Mouse (Mus musculus) urinary bladder, postnatal 4 days (tissue): ENCODE measurements around the gene Ccdc194.

ENCODE experiments used
- DNase-seq, 2 experiments: peaks; one replicate each; pipeline ENCODE4 v3.0.0; 2021 to 2022; ENCODE audit warnings: low spot score in 2 of 2

Ccdc194 gene

GRCm38 (mm10) chr8:71511644-71512043 lies 13.9 kb downstream of the Ccdc194 start, which contains the start of gene Plvap:
Gene Plvap, minus strand, starts transcription at chr8:71511752.
- no peak for DNase-seq

- DNase-seq = no peak
Measured at GRCm38 (mm10) chr8:71509316-71509715, 16.2 kb downstream of the Ccdc194 start.

GRCm38 (mm10) chr8:71507589-71508104 lies 17.9 kb downstream of the Ccdc194 start:
- DNase-seq = peak; percentile 61 to 74

GRCm38 (mm10) chr8:71505979-71506378 lies 19.5 kb downstream of the Ccdc194 start:
- DNase-seq = no peak

- DNase-seq = no peak
Measured at GRCm38 (mm10) chr8:71505326-71505725, 20.2 kb downstream of the Ccdc194 start.

- no peak for DNase-seq
Measured at GRCm38 (mm10) chr8:71504349-71504748, 21.2 kb downstream of the Ccdc194 start.

GRCm38 (mm10) chr8:71498816-71499690 lies 26.5 kb downstream of the Ccdc194 start:
- no peak for DNase-seq

GRCm38 (mm10) chr8:71497881-71498501 lies 27.5 kb downstream of the Ccdc194 start:
- no peak for DNase-seq

GRCm38 (mm10) chr8:71497077-71497645 lies 28.4 kb downstream of the Ccdc194 start:
- DNase-seq = no peak

GRCm38 (mm10) chr8:71496481-71496880 lies 29.0 kb downstream of the Ccdc194 start:
- DNase-seq = peak; percentile 78 to 89

GRCm38 (mm10) chr8:71495811-71496210 lies 29.7 kb downstream of the Ccdc194 start:
- DNase-seq = no peak

- peak; percentile 75 to 89 for DNase-seq
Measured at GRCm38 (mm10) chr8:71495039-71495438, 30.5 kb downstream of the Ccdc194 start.

- DNase-seq = peak; percentile 84
Measured at GRCm38 (mm10) chr8:71488454-71488853, 37.1 kb downstream of the Ccdc194 start.

GRCm38 (mm10) chr8:71487691-71488445 lies 37.6 kb downstream of the Ccdc194 start, which contains the start of gene Gtpbp3:
Gene Gtpbp3, plus strand, starts transcription at chr8:71488103.
- peak; percentile 76 to 81 for DNase-seq

GRCm38 (mm10) chr8:71486136-71486529 lies 39.4 kb downstream of the Ccdc194 start:
- no peak for DNase-seq

- DNase-seq = peak; percentile 78 to 87
Measured at GRCm38 (mm10) chr8:71485142-71486135, 40.1 kb downstream of the Ccdc194 start, which contains the start of gene Ano8. Gene Ano8, minus strand, starts transcription at chr8:71485963.

GRCm38 (mm10) chr8:71484736-71485135 lies 40.8 kb downstream of the Ccdc194 start:
- no peak for DNase-seq

- DNase-seq = no peak
Measured at GRCm38 (mm10) chr8:71483932-71484331, 41.6 kb downstream of the Ccdc194 start.

- no peak for DNase-seq
Measured at GRCm38 (mm10) chr8:71478943-71479342, 46.6 kb downstream of the Ccdc194 start.

- no peak for DNase-seq
Measured at GRCm38 (mm10) chr8:71477196-71477845, 48.2 kb downstream of the Ccdc194 start.
